Mouse (Mus musculus): ENCODE results near the gene Otop1.

The Otop1 gene

GRCm38 (mm10) chr5:38275771-38276170 is at the start of gene Otop1:
Otop1 (plus strand) TSS chr5:38275972.
- no peak for DNase-seq (ENCODE audit: low read depth, low spot score)

- DNase-seq (ENCODE audit: low read depth, low spot score): no peak
Measured at GRCm38 (mm10) chr5:38235422-38235821, 40.4 kb upstream of the Otop1 start.

- no peak for DNase-seq (ENCODE audit: low read depth, low spot score)
Measured at GRCm38 (mm10) chr5:38236627-38237026, 39.1 kb upstream of the Otop1 start.

- DNase-seq (ENCODE audit: low read depth, low spot score): no peak
Measured at GRCm38 (mm10) chr5:38240727-38241472, 34.9 kb upstream of the Otop1 start.

GRCm38 (mm10) chr5:38241473-38241834 is 34.3 kb upstream of the Otop1 start:
- no peak for DNase-seq (ENCODE audit: low read depth, low spot score)

- no peak for DNase-seq (ENCODE audit: low read depth, low spot score)
Measured at GRCm38 (mm10) chr5:38241966-38242365, 33.8 kb upstream of the Otop1 start.

GRCm38 (mm10) chr5:38255195-38255594 is 20.6 kb upstream of the Otop1 start:
- DNase-seq (ENCODE audit: low read depth, low spot score): no peak

GRCm38 (mm10) chr5:38255644-38256043 is 20.1 kb upstream of the Otop1 start:
- no peak for DNase-seq (ENCODE audit: low read depth, low spot score)

GRCm38 (mm10) chr5:38256551-38256950 is 19.2 kb upstream of the Otop1 start:
- no peak for DNase-seq (ENCODE audit: low read depth, low spot score)

GRCm38 (mm10) chr5:38258034-38258772 is 17.6 kb upstream of the Otop1 start:
- peak; percentile 48 for DNase-seq (ENCODE audit: low read depth, low spot score)

- DNase-seq (ENCODE audit: low read depth, low spot score): no peak
Measured at GRCm38 (mm10) chr5:38258773-38259146, 17.0 kb upstream of the Otop1 start.

GRCm38 (mm10) chr5:38259455-38260106 is 16.2 kb upstream of the Otop1 start:
- no peak for DNase-seq (ENCODE audit: low read depth, low spot score)

- peak; percentile 62 for DNase-seq (ENCODE audit: low read depth, low spot score)
Measured at GRCm38 (mm10) chr5:38260107-38260682, 15.6 kb upstream of the Otop1 start, which contains the start of gene Tmem128. Tmem128 (plus strand) TSS chr5:38260185.

- DNase-seq (ENCODE audit: low read depth, low spot score): no peak
Measured at GRCm38 (mm10) chr5:38270942-38271341, 4.8 kb upstream of the Otop1 start.

GRCm38 (mm10) chr5:38273831-38274230 is 1.9 kb upstream of the Otop1 start:
- DNase-seq (ENCODE audit: low read depth, low spot score): no peak

GRCm38 (mm10) chr5:38276451-38276850 is 679 bp downstream of the Otop1 start:
- no peak for DNase-seq (ENCODE audit: low read depth, low spot score)

GRCm38 (mm10) chr5:38277098-38277866 is 1.5 kb downstream of the Otop1 start:
- no peak for DNase-seq (ENCODE audit: low read depth, low spot score)

- no peak for DNase-seq (ENCODE audit: low read depth, low spot score)
Measured at GRCm38 (mm10) chr5:38277936-38278600, 2.3 kb downstream of the Otop1 start.

GRCm38 (mm10) chr5:38280075-38280474 is 4.3 kb downstream of the Otop1 start:
- no peak for DNase-seq (ENCODE audit: low read depth, low spot score)

- no peak for DNase-seq (ENCODE audit: low read depth, low spot score)
Measured at GRCm38 (mm10) chr5:38285724-38286123, 10.0 kb downstream of the Otop1 start.

GRCm38 (mm10) chr5:38288476-38288875 is 12.7 kb downstream of the Otop1 start:
- no peak for DNase-seq (ENCODE audit: low read depth, low spot score)
